Mouse (Mus musculus): ENCODE data around the gene Gm13279.
"Not testable (repeated sequence)": the region's sequence is repeated elsewhere in the genome, so short reads cannot be mapped to it uniquely, and the experiment has no call there.

Gene Gm13279

GRCm38 (mm10) chr4:88793936-88794675 is 3.1 kb upstream of the Gm13279 start, which contains the start of gene Gm13275:
Gm13275 (plus strand) TSS chr4:88794487.
- not testable (repeated sequence) for DNase-seq (ENCODE audit: low read depth, low spot score)

GRCm38 (mm10) chr4:88799365-88799764 is 2.2 kb downstream of the Gm13279 start, which contains the start of gene Gm13285:
Gm13285 (plus strand) TSS chr4:88799665.
- DNase-seq (ENCODE audit: low read depth, low spot score): not testable (repeated sequence)

GRCm38 (mm10) chr4:88802954-88803353 is 5.8 kb downstream of the Gm13279 start, which contains the start of gene Gm13287:
Gm13287 (plus strand) TSS chr4:88803254.
- not testable (repeated sequence) for DNase-seq (ENCODE audit: low read depth, low spot score)

GRCm38 (mm10) chr4:88805231-88805630 is 8.0 kb downstream of the Gm13279 start, which contains the start of gene Gm13288:
Gm13288 (plus strand) TSS chr4:88805531.
- DNase-seq (ENCODE audit: low read depth, low spot score): not testable (repeated sequence)

- DNase-seq (ENCODE audit: low read depth, low spot score): not testable (repeated sequence)
Observed at GRCm38 (mm10) chr4:88805761-88806160, 8.6 kb downstream of the Gm13279 start.

GRCm38 (mm10) chr4:88815928-88816327 is 18.7 kb downstream of the Gm13279 start, which contains the start of gene Ifna7:
Ifna7 (plus strand) TSS chr4:88816228.
- no peak for DNase-seq (ENCODE audit: low read depth, low spot score)

- no peak for DNase-seq (ENCODE audit: low read depth, low spot score)
Observed at GRCm38 (mm10) chr4:88819659-88820058, 22.5 kb downstream of the Gm13279 start, which contains the start of gene Ifna11. Ifna11 (plus strand) TSS chr4:88819959.

GRCm38 (mm10) chr4:88822995-88823394 is 25.8 kb downstream of the Gm13279 start:
- no peak for DNase-seq (ENCODE audit: low read depth, low spot score)

- DNase-seq (ENCODE audit: low read depth, low spot score): not testable (repeated sequence)
Observed at GRCm38 (mm10) chr4:88827116-88827515, 29.9 kb downstream of the Gm13279 start, which contains the start of gene Ifna6. Ifna6 (plus strand) TSS chr4:88827416.

- DNase-seq (ENCODE audit: low read depth, low spot score): no peak
Observed at GRCm38 (mm10) chr4:88830523-88830922, 33.3 kb downstream of the Gm13279 start.

GRCm38 (mm10) chr4:88835225-88835624 is 38.0 kb downstream of the Gm13279 start, which contains the start of gene Ifna5:
Ifna5 (plus strand) TSS chr4:88835525.
- DNase-seq (ENCODE audit: low read depth, low spot score): not testable (repeated sequence)

- no peak for DNase-seq (ENCODE audit: low read depth, low spot score)
Observed at GRCm38 (mm10) chr4:88838828-88839227, 41.6 kb downstream of the Gm13279 start.

- DNase-seq (ENCODE audit: low read depth, low spot score): no peak
Observed at GRCm38 (mm10) chr4:88840058-88840457, 42.9 kb downstream of the Gm13279 start.

GRCm38 (mm10) chr4:88841438-88841911 is 44.3 kb downstream of the Gm13279 start, which contains the start of gene Ifna4:
Ifna4 (plus strand) TSS chr4:88841861.
- no peak for DNase-seq (ENCODE audit: low read depth, low spot score)

- no peak for DNase-seq (ENCODE audit: low read depth, low spot score)
Observed at GRCm38 (mm10) chr4:88845334-88845733, 48.1 kb downstream of the Gm13279 start.
